Mouse (Mus musculus) brain, embryonic 14.5 days (tissue): ENCODE measurements around the gene Lmo1.

ENCODE experiments used
- CTCF ChIP-seq: fragments of 200-500 bp; IDR thresholded peaks from 2 replicates; pipeline ENCODE4 v1.5.1; 2012; ENCODE audit warnings: inconsistent platforms, mild to moderate bottlenecking, moderate library complexity, borderline replicate concordance; ENCODE audit not compliant: insufficient read depth, insufficient read length; ENCODE audit errors: extremely low read depth
- POLR2A ChIP-seq: fragments of 200-500 bp; IDR thresholded peaks from 2 replicates; pipeline ENCODE4 v1.6.1; 2012; ENCODE audit warnings: mild to moderate bottlenecking, inconsistent platforms, borderline replicate concordance; ENCODE audit not compliant: poor library complexity, insufficient read depth, insufficient read length, severe bottlenecking; ENCODE audit errors: extremely low read depth

DNA sequence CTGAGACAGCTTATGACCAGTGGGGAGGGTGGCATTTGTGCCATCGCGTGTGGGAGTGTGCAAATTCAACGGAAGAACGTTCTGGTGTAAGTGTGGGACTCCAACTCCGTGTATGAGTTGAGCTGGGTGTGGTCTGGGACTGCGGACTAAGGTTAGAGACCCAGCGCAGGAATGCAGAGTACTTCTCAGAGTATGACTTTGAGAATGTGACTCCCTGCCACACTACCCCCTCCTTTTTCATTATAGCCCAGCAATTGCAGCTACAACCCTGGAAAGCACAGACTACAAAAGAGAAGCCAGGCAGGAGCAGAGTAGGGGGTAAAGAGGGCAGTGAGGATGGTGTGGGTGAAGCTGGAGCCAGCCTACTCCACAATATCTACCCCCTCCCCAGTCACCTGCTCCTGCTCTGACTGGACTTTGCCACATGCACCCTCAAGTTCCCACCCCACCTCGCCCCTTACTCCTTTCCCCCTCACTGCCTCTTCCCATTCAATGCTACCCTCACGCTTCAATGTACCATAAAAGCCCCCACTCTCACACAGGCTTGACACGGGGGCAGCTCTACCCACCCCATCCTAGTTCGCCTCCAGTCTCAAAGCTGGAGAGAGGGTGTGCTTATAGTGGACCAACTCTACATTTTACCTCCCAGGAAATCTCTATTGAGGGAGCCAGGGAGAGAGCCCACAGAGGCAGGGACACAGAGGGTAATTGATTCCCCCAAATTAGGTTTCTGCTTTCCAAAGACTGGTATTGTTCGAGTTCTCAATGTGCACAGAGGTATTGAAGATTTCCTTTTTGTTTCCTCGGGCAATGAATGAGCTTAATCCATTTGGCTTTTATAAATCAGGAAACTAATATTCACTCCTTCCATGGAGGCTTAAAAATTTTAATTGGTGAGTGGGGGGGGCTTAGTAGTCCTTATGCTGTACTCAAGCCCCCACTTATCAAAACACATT, 941 bp upstream of the Lmo1 start:
- TF ChIP-seq CTCF (no peak), POLR2A (no peak)
